Mouse (Mus musculus) intestine, embryonic 16.5 days (tissue): Measurements from ENCODE around the gene Rai14. TPM values are rescaled to one million over a fixed set of nuclear protein-coding genes. Genes with fewer than 3 reads are reported as not detected.

Experiments used
- ATAC-seq: fragments of 200-750 bp; cut with Nextera tagmentation; 2 replicates; pipeline ENCODE4 v1.8.0; 2017; ENCODE audit warnings: moderate TSS enrichment, moderate library complexity
- H3K27ac ChIP-seq: fragments of 300-500 bp; sonication (generic); 2 replicates; pipeline ENCODE4 v1.5.1; 2014; ENCODE audit warnings: mild to moderate bottlenecking, low read length
- H3K27me3 ChIP-seq: fragments of 300-500 bp; sonication (generic); replicated peaks from 2 replicates; pipeline ENCODE4 v1.6.1; 2014; ENCODE audit warnings: low read length, control low read depth, mixed read lengths; ENCODE audit not compliant: control insufficient read depth, insufficient read depth
- H3K36me3 ChIP-seq: fragments of 300-500 bp; sonication (generic); 2 replicates; pipeline ENCODE4 v1.6.1; 2014; ENCODE audit warnings: low read length, control low read depth; ENCODE audit not compliant: control insufficient read depth, insufficient read depth
- H3K4me1 ChIP-seq: fragments of 300-500 bp; sonication (generic); 2 replicates; pipeline ENCODE4 v1.6.1; 2014; ENCODE audit warnings: low read length, control low read depth, mixed read lengths; ENCODE audit not compliant: control insufficient read depth, insufficient read depth
- H3K4me2 ChIP-seq: fragments of 300-500 bp; sonication (generic); 2 replicates; pipeline ENCODE4 v1.6.1; 2014; ENCODE audit warnings: low read depth, low read length, control low read depth
- H3K4me3 ChIP-seq: fragments of 300-500 bp; sonication (generic); 2 replicates; pipeline ENCODE4 v1.5.1; 2014; ENCODE audit warnings: mild to moderate bottlenecking, low read length
- H3K9ac ChIP-seq: fragments of 300-500 bp; sonication (generic); 2 replicates; pipeline ENCODE4 v1.6.1; 2014; ENCODE audit warnings: low read depth, low read length
- H3K9me3 ChIP-seq: fragments of 300-500 bp; sonication (generic); 2 replicates; pipeline ENCODE4 v1.6.1; 2016; ENCODE audit warnings: low read length, control low read depth; ENCODE audit not compliant: control insufficient read depth
- whole genome bisulfite sequencing: fragments of 180-500 bp; shearing (Covaris S2); extraction: QIAGEN DNeasy Blood & Tissue Kit; methylation state at CpG from one replicate; pipeline ENCODE4 v1.1.7; 2014; 5-methylcytosine and 5-hydroxymethylcytosine counted together
- polyA plus RNA-seq: library from polyadenylated mRNA; unstranded; fragments of >200 nt; fragmentation: Nextera tagmentation; extraction: Ambion mirVana; gene quantifications from 2 replicates; pipeline ENCODE4 v1.2.1, GENCODE M21; 2015

The Rai14 gene
- polyA plus RNA-seq, 1 experiment from 2014 or later, result 11.7 TPM

GRCm38 (mm10) chr15:10655151-10655905, 59.1 kb downstream of the Rai14 start:
- Histone ChIP-seq H3K36me3 (no peaks in the 10 kb centered on the region), H3K4me2 (no peak overlapping the region), H3K9ac (no peak overlapping the region), H3K9me3 (no peaks in the 10 kb centered on the region), H3K4me3 (no peak overlapping the region), H3K27ac (no peak overlapping the region), H3K4me1 (no peaks in the 10 kb centered on the region), H3K27me3 (no peaks in the 10 kb centered on the region)
- WGBS, result 50% methylated on average over 8 of the region's 8 CpGs
- no peak for ATAC-seq

DNA sequence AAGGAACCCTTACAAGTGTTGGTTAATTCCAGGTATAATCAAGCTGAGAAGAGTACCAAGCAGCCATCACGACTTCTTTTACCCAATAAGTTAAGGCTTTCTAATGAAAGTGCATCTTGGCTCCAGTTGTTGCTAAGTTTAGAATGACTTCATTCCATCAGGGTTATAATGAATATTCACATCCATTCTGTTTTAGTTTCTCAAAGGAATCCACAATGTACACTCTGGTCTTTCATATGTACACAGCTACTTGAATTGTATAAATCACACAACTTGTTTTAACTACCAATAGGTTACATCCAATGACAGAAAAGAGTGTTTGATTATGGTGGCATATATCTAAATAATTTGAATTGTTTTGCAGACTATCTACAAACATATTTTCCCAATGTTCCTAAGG, 59.7 kb downstream of the Rai14 start:
- Histone ChIP-seq H3K9ac (no peak overlapping the region), H3K4me3 (no peak overlapping the region), H3K27ac (no peak overlapping the region), H3K4me1 (no peaks in the 10 kb centered on the region), H3K9me3 (no peaks in the 10 kb centered on the region), H3K36me3 (no peaks in the 10 kb centered on the region), H3K27me3 (no peaks in the 10 kb centered on the region), H3K4me2 (no peak overlapping the region)
- ATAC-seq, result no peak
- 79% methylated on average over 1 of the region's 1 CpGs for whole genome bisulfite sequencing

- no peaks in the 10 kb centered on the region for H3K27me3 ChIP-seq
- no peak overlapping the region for H3K9ac ChIP-seq
- H3K4me2 ChIP-seq, result no peak overlapping the region
- peaks cover 2% of the 10 kb centered on the region; the same call in 1 of the 2 replicates for H3K4me1 ChIP-seq
- H3K36me3 ChIP-seq, result no peaks in the 10 kb centered on the region
- no peaks in the 10 kb centered on the region for H3K9me3 ChIP-seq
- ATAC-seq, result peak; percentile 83
- 30% methylated on average over 2 of the region's 2 CpGs for WGBS
- H3K27ac ChIP-seq, result no peak overlapping the region
- no peak overlapping the region for H3K4me3 ChIP-seq
Measured at GRCm38 (mm10) chr15:10652931-10653475, 61.4 kb downstream of the Rai14 start.

DNA sequence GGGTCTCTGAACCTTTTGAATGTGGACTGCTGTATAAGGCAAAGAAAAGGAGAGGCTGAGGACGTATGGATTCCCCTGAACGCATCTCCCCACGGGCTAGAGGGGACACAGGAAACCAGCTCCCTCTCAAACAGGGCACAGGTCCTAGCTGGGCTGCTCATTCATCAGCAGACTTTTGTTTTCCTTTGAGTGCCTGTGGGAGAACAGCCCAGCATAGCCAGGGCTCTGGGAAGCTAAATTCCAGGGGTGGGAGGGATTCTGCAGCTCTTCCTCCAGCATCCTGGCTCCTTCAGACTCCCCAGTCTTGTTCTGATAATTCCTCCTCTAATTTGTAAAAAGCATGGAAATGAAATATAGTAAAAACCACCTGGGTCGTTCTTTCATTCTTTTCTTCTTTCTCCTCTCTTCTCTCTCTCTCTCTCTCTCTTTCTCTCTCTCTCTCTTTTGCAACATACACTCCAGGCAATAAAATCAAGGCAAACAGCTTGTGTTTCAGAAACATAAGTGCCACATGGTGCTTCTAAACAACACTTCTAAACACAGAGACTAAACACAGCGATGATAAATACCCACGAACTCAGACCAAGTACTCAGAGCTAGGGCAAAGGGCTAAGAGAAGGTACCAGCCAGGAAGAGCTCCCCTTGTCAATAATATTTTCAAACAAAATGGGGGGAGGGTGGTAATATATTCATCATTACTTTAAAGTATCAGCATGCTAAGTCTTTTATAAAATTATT, 65.9 kb downstream of the Rai14 start:
- Histone ChIP-seq H3K36me3 (no peaks in the 10 kb centered on the region), H3K9ac (no peak overlapping the region), H3K9me3 (no peaks in the 10 kb centered on the region), H3K4me1 (peaks cover 12% of the 10 kb centered on the region), H3K27ac (no peak overlapping the region), H3K4me2 (no peak overlapping the region), H3K4me3 (no peak overlapping the region), H3K27me3 (no peaks in the 10 kb centered on the region)
- peak; percentile 60 for ATAC-seq
- 20% methylated on average over 6 of the region's 6 CpGs for WGBS

GRCm38 (mm10) chr15:10646297-10646696, 68.1 kb downstream of the Rai14 start:
- no peak overlapping the region for H3K9ac ChIP-seq
- no peaks in the 10 kb centered on the region for H3K9me3 ChIP-seq
- H3K27me3 ChIP-seq, result no peaks in the 10 kb centered on the region
- 71% methylated on average over 5 of the region's 5 CpGs for WGBS
- peaks cover 12% of the 10 kb centered on the region for H3K4me1 ChIP-seq
- H3K36me3 ChIP-seq, result no peaks in the 10 kb centered on the region
- peak; percentile 34 for ATAC-seq
- no peak overlapping the region for H3K4me3 ChIP-seq
- no peak overlapping the region for H3K27ac ChIP-seq
- no peak overlapping the region for H3K4me2 ChIP-seq

GRCm38 (mm10) chr15:10645101-10645500, 69.3 kb downstream of the Rai14 start:
- Histone ChIP-seq H3K9me3 (no peaks in the 10 kb centered on the region), H3K27me3 (no peaks in the 10 kb centered on the region), H3K9ac (no peak overlapping the region), H3K4me3 (no peak overlapping the region), H3K36me3 (no peaks in the 10 kb centered on the region), H3K4me2 (peak overlapping the region; percentile 27; the same call in 1 of the 2 replicates), H3K27ac (no peak overlapping the region), H3K4me1 (peaks cover 12% of the 10 kb centered on the region)
- 42% methylated on average over 8 of the region's 8 CpGs for WGBS
- peak; percentile 48 for ATAC-seq

- no peak overlapping the region for H3K4me2 ChIP-seq
- H3K4me3 ChIP-seq, result no peak overlapping the region
- no peaks in the 10 kb centered on the region for H3K9me3 ChIP-seq
- WGBS, result 89% methylated on average over 3 of the region's 3 CpGs
- no peak overlapping the region for H3K27ac ChIP-seq
- no peaks in the 10 kb centered on the region for H3K36me3 ChIP-seq
- H3K9ac ChIP-seq, result no peak overlapping the region
- H3K4me1 ChIP-seq, result peaks cover 12% of the 10 kb centered on the region
- no peak for ATAC-seq
- no peaks in the 10 kb centered on the region for H3K27me3 ChIP-seq
Measured at GRCm38 (mm10) chr15:10643819-10644218, 70.6 kb downstream of the Rai14 start.

- Histone ChIP-seq H3K9ac (no peak overlapping the region), H3K27me3 (no peaks in the 10 kb centered on the region), H3K4me1 (peaks cover 10% of the 10 kb centered on the region), H3K27ac (no peak overlapping the region), H3K4me2 (no peak overlapping the region), H3K9me3 (no peaks in the 10 kb centered on the region), H3K4me3 (no peak overlapping the region), H3K36me3 (no peaks in the 10 kb centered on the region)
- WGBS, result 57% methylated on average over 4 of the region's 4 CpGs
- ATAC-seq, result no peak
Measured at GRCm38 (mm10) chr15:10643224-10643623, 71.2 kb downstream of the Rai14 start.

DNA sequence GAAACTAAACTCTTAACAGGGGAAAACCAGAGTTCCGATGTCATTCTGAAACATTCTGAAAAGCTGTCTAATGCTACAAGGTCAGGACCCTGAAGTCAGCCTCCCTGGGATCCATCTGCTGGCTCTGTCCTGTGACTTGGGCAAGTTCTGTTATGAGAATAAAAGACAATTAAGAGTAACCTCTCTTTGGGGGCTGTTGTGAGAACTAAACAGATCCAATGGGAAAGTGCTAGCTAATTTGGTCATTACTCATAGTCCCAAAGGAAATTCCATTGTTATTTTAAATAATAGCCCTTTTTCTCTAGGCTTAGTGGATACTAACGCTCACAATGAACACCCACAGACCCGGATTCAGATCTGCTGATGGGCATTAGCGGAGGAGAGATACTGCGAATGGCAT, 72.0 kb downstream of the Rai14 start:
- Histone ChIP-seq H3K4me1 (peaks cover 10% of the 10 kb centered on the region), H3K27ac (no peak overlapping the region), H3K4me2 (no peak overlapping the region), H3K36me3 (no peaks in the 10 kb centered on the region), H3K9me3 (no peaks in the 10 kb centered on the region), H3K4me3 (no peak overlapping the region), H3K27me3 (no peaks in the 10 kb centered on the region), H3K9ac (no peak overlapping the region)
- no peak for ATAC-seq
- WGBS, result 70% methylated on average over 5 of the region's 5 CpGs
